Mouse (Mus musculus) bone marrow, adult 2 months (tissue): Measurements from ENCODE around the gene Ankrd33b. TPM values are rescaled to one million over a fixed set of nuclear protein-coding genes. Genes with fewer than 3 reads are reported as not detected.
A peak's percentile ranks its signal among the peaks of the same experiment; 100 is the strongest.

Experiments
- H3K27ac ChIP-seq: fragments of 200-500 bp; 2 replicates; pipeline ENCODE4 v1.5.1; 2012; ENCODE audit warnings: low read depth, mild to moderate bottlenecking, control low read depth, inconsistent platforms, low read length; ENCODE audit not compliant: control insufficient read depth, poor library complexity, insufficient read depth
- H3K4me1 ChIP-seq: fragments of 200-500 bp; 2 replicates; pipeline ENCODE4 v1.6.1; 2011; ENCODE audit warnings: low read length; ENCODE audit not compliant: control insufficient read depth, insufficient read depth
- H3K4me3 ChIP-seq: fragments of 200-500 bp; replicated peaks from 2 replicates; pipeline ENCODE3; 2011; ENCODE audit warnings: mild to moderate bottlenecking, low read depth, low read length, control low read depth; ENCODE audit not compliant: control insufficient read depth
- CTCF ChIP-seq: fragments of 200-500 bp; IDR thresholded peaks from 2 replicates; pipeline ENCODE4 v1.5.1; 2011; ENCODE audit warnings: low read length, control low read depth; ENCODE audit not compliant: control insufficient read depth, insufficient read depth
- POLR2A ChIP-seq: fragments of 200-500 bp; IDR thresholded peaks from 2 replicates; pipeline ENCODE4 v1.6.1; 2011; ENCODE audit warnings: low read depth, mild to moderate bottlenecking, control low read depth, low read length, borderline replicate concordance; ENCODE audit not compliant: control insufficient read depth
- WGBS: fragments of 180-500 bp; shearing (Covaris S2); methylation state at CpG from one replicate; pipeline ENCODE4 v1.1.7; 2018; 5-methylcytosine and 5-hydroxymethylcytosine counted together
- polyA plus RNA-seq: library from polyadenylated mRNA; stranded (reverse); fragments of >200 nt; gene quantifications from 2 replicates; pipeline ENCODE4 v1.2.4, GENCODE M21; 2011; ENCODE audit warnings: low replicate concordance; ENCODE audit not compliant: missing spikeins, insufficient read depth, insufficient read length

The Ankrd33b gene
- polyA plus RNA-seq, 1 experiment = 3.9 TPM

GRCm38 (mm10) chr15:31255762-31256161, 111.8 kb downstream of the Ankrd33b start:
- 88% methylated on average over 6 of the region's 6 CpGs for WGBS
- no peak overlapping the region for H3K4me3 ChIP-seq
- no peak overlapping the region for H3K27ac ChIP-seq
- TF ChIP-seq POLR2A = no peak
- TF ChIP-seq CTCF = no peak
- H3K4me1 ChIP-seq = no peaks in the 10 kb centered on the region

DNA sequence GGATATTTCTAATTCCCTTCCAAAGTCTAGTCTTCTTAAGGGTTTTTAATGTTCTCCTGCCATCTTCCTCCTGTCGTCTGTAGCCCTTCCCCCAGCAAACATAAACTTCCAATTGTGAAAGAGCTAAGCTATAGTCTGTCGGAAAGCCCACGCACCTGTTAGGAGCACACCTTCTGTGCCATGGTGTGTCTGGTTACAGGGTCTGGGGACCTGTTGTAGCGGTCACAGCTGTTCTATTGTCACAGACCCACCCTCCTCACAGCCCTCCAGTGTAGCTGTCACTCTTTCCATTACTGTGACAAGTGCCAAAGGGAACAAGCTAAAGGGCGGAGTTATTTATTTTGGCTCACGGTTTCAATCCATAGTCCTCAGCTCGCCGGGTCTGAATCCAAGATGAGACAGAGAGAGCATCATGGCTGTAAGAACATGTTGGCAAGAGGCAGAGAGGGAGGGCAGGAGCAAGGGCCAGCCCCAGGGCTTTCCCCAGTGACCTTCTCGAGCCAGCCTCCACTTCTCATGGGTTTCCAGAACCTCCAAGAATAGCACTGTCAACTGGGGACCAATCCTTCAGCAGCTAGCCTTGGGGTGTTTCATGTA, 112.5 kb downstream of the Ankrd33b start:
- no peak overlapping the region for H3K27ac ChIP-seq
- no peak for TF ChIP-seq CTCF
- TF ChIP-seq POLR2A = no peak
- no peaks in the 10 kb centered on the region for H3K4me1 ChIP-seq
- WGBS = 82% methylated on average over 9 of the region's 9 CpGs
- H3K4me3 ChIP-seq = no peak overlapping the region

GRCm38 (mm10) chr15:31253963-31254362, 113.6 kb downstream of the Ankrd33b start:
- Histone ChIP-seq H3K27ac (no peak overlapping the region), H3K4me1 (no peaks in the 10 kb centered on the region), H3K4me3 (no peak overlapping the region)
- TF ChIP-seq POLR2A (no peak), CTCF (no peak)
- 87% methylated on average over 4 of the region's 4 CpGs for WGBS

GRCm38 (mm10) chr15:31253380-31253779, 114.1 kb downstream of the Ankrd33b start:
- no peak overlapping the region for H3K4me3 ChIP-seq
- peak; percentile 7; the same call in 1 of the 2 replicates for TF ChIP-seq CTCF
- TF ChIP-seq POLR2A = no peak
- WGBS = 54% methylated on average over 8 of the region's 8 CpGs
- no peak overlapping the region for H3K27ac ChIP-seq
- no peaks in the 10 kb centered on the region for H3K4me1 ChIP-seq

DNA sequence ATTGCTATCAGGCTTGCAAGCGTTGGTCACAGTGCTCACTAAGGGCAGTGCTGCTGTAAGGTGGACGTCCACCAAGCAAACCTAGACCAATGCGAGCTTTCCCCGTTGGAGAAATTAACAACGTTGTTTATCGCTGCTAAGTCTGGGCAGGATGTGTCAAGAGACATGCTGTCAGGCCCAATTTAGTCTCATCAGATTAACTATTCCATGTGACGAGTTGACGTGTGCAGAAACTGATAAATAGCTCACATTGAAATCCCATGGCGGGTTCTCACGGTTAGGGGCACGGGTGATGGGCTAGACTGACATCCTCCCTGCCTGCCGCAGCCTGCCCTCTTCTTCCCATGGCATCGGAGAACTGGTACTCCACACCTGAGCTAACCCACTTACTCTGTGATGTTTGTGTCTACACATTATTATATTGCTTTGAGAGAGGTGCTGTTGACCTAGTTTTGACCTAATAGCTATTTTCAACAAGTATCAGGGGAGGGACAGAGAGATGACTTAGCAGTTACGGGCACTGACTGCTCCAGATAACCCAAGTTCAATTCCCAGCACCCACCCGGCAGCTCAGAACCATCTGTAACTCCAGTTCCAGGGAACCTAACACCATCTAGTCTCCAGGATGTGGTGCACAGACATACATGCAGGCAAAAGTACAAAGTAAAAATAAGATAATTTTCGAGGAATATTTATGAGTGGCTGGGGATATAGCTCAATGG, 114.8 kb downstream of the Ankrd33b start:
- WGBS = 74% methylated on average over 16 of the region's 16 CpGs
- TF ChIP-seq CTCF (no peak), POLR2A (no peak)
- H3K27ac ChIP-seq = no peak overlapping the region
- H3K4me1 ChIP-seq = no peaks in the 10 kb centered on the region
- no peak overlapping the region for H3K4me3 ChIP-seq

DNA sequence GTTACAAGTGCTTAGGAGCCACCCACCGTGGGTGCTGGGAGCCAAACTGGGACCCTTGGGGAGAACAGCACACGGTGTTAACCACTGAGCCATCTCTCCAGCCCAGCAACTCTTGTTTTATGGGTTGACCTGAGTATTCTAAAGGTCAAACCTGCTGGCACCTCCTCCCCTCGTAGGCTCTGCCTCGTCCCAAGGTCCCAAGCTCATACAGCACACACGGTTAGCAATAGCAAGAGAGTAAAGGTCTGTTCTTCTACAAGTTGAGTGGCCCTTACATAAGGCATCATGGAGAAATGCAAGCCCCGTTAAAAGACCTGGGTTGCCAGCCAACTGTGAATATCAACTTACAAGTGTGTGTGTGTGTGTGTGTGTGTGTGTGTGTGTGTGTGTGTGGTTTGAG, 116.3 kb downstream of the Ankrd33b start:
- H3K27ac ChIP-seq = no peak overlapping the region
- TF ChIP-seq CTCF (no peak), POLR2A (no peak)
- H3K4me3 ChIP-seq = no peak overlapping the region
- WGBS = 91% methylated on average over 6 of the region's 6 CpGs
- no peaks in the 10 kb centered on the region for H3K4me1 ChIP-seq

DNA sequence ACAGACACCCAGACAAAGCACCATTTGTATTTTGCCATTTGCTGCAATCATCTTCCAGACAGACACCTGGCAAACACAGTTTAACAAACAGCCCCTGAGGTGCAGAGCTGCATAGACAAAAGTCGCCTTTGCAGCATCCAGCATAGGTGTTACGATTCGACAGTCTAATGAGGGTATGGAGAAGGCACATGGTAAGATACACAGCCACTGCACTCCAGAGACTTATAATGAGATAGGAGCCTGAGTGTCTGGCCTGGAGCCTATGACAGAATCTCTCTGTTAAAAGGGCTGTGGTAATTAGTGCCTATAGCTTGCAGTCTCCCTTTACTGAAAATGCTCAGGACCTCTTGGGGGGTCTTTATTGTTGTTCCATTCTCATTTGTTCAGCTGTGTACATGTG, 116.8 kb downstream of the Ankrd33b start:
- WGBS = 86% methylated on average over 3 of the region's 3 CpGs
- no peak overlapping the region for H3K27ac ChIP-seq
- no peak overlapping the region for H3K4me3 ChIP-seq
- no peak for TF ChIP-seq POLR2A
- no peaks in the 10 kb centered on the region for H3K4me1 ChIP-seq

DNA sequence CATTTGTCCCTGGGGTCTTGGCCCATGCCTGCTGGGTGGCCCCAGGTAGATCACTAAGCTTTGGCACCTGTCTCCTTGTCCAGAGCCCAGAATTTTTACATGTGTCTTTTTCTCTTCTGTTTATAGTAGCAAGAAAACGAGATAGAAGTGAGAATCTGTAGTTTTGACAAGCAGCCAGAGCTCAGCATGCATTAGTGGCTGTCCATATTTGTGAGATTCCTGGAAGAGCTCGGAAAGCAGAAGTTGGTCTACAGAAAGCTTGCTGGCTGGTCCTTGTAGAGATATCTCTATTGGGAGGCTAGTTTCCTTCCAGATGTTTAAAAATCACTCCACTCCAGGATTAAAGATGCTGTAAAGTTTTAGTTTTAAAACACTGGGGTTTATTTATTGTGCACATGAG, 117.5 kb downstream of the Ankrd33b start:
- Histone ChIP-seq H3K4me3 (no peak overlapping the region), H3K27ac (no peak overlapping the region), H3K4me1 (no peaks in the 10 kb centered on the region)
- 24% methylated on average over 2 of the region's 2 CpGs for WGBS
- no peak for TF ChIP-seq POLR2A
- no peak for TF ChIP-seq CTCF
